Mouse (Mus musculus) neural tube, embryonic 15.5 days (tissue): ENCODE results near the gene Ube3c. TPM values are rescaled to one million over a fixed set of nuclear protein-coding genes. Genes with fewer than 3 reads are reported as not detected.

Experiments
- ATAC-seq: fragments of 200-750 bp; cut with Nextera tagmentation; 2 replicates; pipeline ENCODE4 v1.8.0; 2017; ENCODE audit warnings: mild to moderate bottlenecking, moderate TSS enrichment, moderate library complexity; ENCODE audit not compliant: low FRiP score
- H3K27ac ChIP-seq: fragments of 300-500 bp; sonication (generic); replicated peaks from 2 replicates; pipeline ENCODE4 v1.5.1; 2015; ENCODE audit warnings: mild to moderate bottlenecking, inconsistent platforms
- H3K27me3 ChIP-seq: fragments of 300-500 bp; sonication (generic); replicated peaks from 2 replicates; pipeline ENCODE4 v1.6.1; 2015; ENCODE audit warnings: inconsistent platforms
- H3K36me3 ChIP-seq: fragments of 300-500 bp; sonication (generic); 2 replicates; pipeline ENCODE4 v1.6.1; 2015; ENCODE audit warnings: inconsistent platforms
- H3K4me1 ChIP-seq: fragments of 300-500 bp; sonication (generic); 2 replicates; pipeline ENCODE4 v1.6.1; 2015; ENCODE audit warnings: inconsistent platforms
- H3K4me2 ChIP-seq: fragments of 300-500 bp; sonication (generic); 2 replicates; pipeline ENCODE4 v1.6.1; 2015; ENCODE audit warnings: inconsistent platforms, mild to moderate bottlenecking, moderate library complexity
- H3K4me3 ChIP-seq: fragments of 300-500 bp; sonication (generic); replicated peaks from 2 replicates; pipeline ENCODE4 v1.5.1; 2015; ENCODE audit warnings: mild to moderate bottlenecking, inconsistent platforms
- H3K9ac ChIP-seq: fragments of 300-500 bp; sonication (generic); replicated peaks from 2 replicates; pipeline ENCODE4 v1.6.1; 2015; ENCODE audit warnings: mild to moderate bottlenecking, inconsistent platforms
- H3K9me3 ChIP-seq: fragments of 300-500 bp; sonication (generic); replicated peaks from 2 replicates; pipeline ENCODE4 v1.6.1; 2016; ENCODE audit warnings: inconsistent platforms
- WGBS: fragments of 180-500 bp; shearing (Covaris S2); methylation state at CpG from one replicate; pipeline ENCODE4 v1.1.7; 2015; ENCODE audit warnings: mixed read lengths; 5-methylcytosine and 5-hydroxymethylcytosine counted together
- polyA plus RNA-seq: library from polyadenylated mRNA; unstranded; fragments of >200 nt; fragmentation: Nextera tagmentation; extraction: Ambion mirVana; gene quantifications from 2 replicates; pipeline ENCODE4 v1.2.1, GENCODE M21; 2015

Gene Ube3c
- polyA plus RNA-seq, 1 experiment from 2014 or later = 36.9 TPM

- WGBS = 92% methylated on average over 4 of the region's 4 CpGs
- Histone ChIP-seq H3K4me3 (no peak overlapping the region), H3K27me3 (no peaks in the 10 kb centered on the region), H3K4me2 (no peak overlapping the region), H3K9ac (no peak overlapping the region), H3K9me3 (no peaks in the 10 kb centered on the region), H3K36me3 (no peaks in the 10 kb centered on the region), H3K4me1 (no peaks in the 10 kb centered on the region), H3K27ac (no peak overlapping the region)
- no peak for ATAC-seq
These were observed 116.0 kb downstream of the Ube3c start for GRCm38 (mm10) chr5:29685085-29685484.

GRCm38 (mm10) chr5:29687671-29688070, 118.6 kb downstream of the Ube3c start:
- no peaks in the 10 kb centered on the region for H3K9me3 ChIP-seq
- no peak overlapping the region for H3K4me2 ChIP-seq
- ATAC-seq = 0 out of 2 replicates have a peak, but pooled peaks have one; percentile 61
- no peak overlapping the region for H3K27ac ChIP-seq
- no peaks in the 10 kb centered on the region for H3K4me1 ChIP-seq
- H3K36me3 ChIP-seq = no peaks in the 10 kb centered on the region
- no peaks in the 10 kb centered on the region for H3K27me3 ChIP-seq
- H3K9ac ChIP-seq = no peak overlapping the region
- 61% methylated on average over 3 of the region's 3 CpGs for WGBS
- no peak overlapping the region for H3K4me3 ChIP-seq

- Histone ChIP-seq H3K36me3 (no peaks in the 10 kb centered on the region), H3K9ac (no peak overlapping the region), H3K4me2 (no peak overlapping the region), H3K9me3 (no peaks in the 10 kb centered on the region), H3K27ac (no peak overlapping the region), H3K4me3 (no peak overlapping the region), H3K27me3 (no peaks in the 10 kb centered on the region), H3K4me1 (no peaks in the 10 kb centered on the region)
- no peak for ATAC-seq
- 69% methylated on average over 7 of the region's 7 CpGs for WGBS
These were observed 119.3 kb downstream of the Ube3c start for GRCm38 (mm10) chr5:29688352-29688751.

- no peaks in the 10 kb centered on the region for H3K27me3 ChIP-seq
- no peaks in the 10 kb centered on the region for H3K9me3 ChIP-seq
- no peak for ATAC-seq
- WGBS = 84% methylated on average over 4 of the region's 4 CpGs
- H3K4me1 ChIP-seq = no peaks in the 10 kb centered on the region
- H3K36me3 ChIP-seq = no peaks in the 10 kb centered on the region
- no peak overlapping the region for H3K27ac ChIP-seq
- H3K4me2 ChIP-seq = no peak overlapping the region
- H3K4me3 ChIP-seq = no peak overlapping the region
- H3K9ac ChIP-seq = no peak overlapping the region
These were observed 129.5 kb downstream of the Ube3c start for GRCm38 (mm10) chr5:29698493-29698892.

GRCm38 (mm10) chr5:29699520-29700202, 130.6 kb downstream of the Ube3c start:
- no peak overlapping the region for H3K27ac ChIP-seq
- no peak overlapping the region for H3K4me3 ChIP-seq
- ATAC-seq = no peak
- WGBS = 78% methylated on average over 2 of the region's 2 CpGs
- H3K36me3 ChIP-seq = no peaks in the 10 kb centered on the region
- H3K9ac ChIP-seq = no peak overlapping the region
- H3K4me1 ChIP-seq = no peaks in the 10 kb centered on the region
- no peaks in the 10 kb centered on the region for H3K9me3 ChIP-seq
- no peaks in the 10 kb centered on the region for H3K27me3 ChIP-seq
- H3K4me2 ChIP-seq = no peak overlapping the region

GRCm38 (mm10) chr5:29707241-29707640, 138.2 kb downstream of the Ube3c start:
- Histone ChIP-seq H3K27me3 (no peaks in the 10 kb centered on the region), H3K4me1 (no peaks in the 10 kb centered on the region)
- ATAC-seq = no peak

GRCm38 (mm10) chr5:29708258-29708657, 139.2 kb downstream of the Ube3c start:
- Histone ChIP-seq H3K36me3 (no peaks in the 10 kb centered on the region), H3K4me2 (no peak overlapping the region), H3K4me1 (no peaks in the 10 kb centered on the region), H3K27me3 (no peaks in the 10 kb centered on the region), H3K9ac (no peak overlapping the region), H3K4me3 (no peak overlapping the region), H3K27ac (no peak overlapping the region), H3K9me3 (no peaks in the 10 kb centered on the region)
- ATAC-seq = no peak
- WGBS = 15% methylated on average over 5 of the region's 5 CpGs

More at GRCm38 (mm10) chr5:29707241-29707640, 138.2 kb downstream of the Ube3c start:
- Histone ChIP-seq H3K27ac (no peak overlapping the region), H3K9me3 (no peaks in the 10 kb centered on the region), H3K4me3 (no peak overlapping the region), H3K4me2 (no peak overlapping the region), H3K36me3 (no peaks in the 10 kb centered on the region), H3K9ac (no peak overlapping the region)
- WGBS = 88% methylated on average over 4 of the region's 4 CpGs

GRCm38 (mm10) chr5:29711631-29712030, 142.6 kb downstream of the Ube3c start:
- H3K4me3 ChIP-seq = no peak overlapping the region
- no peak overlapping the region for H3K9ac ChIP-seq
- ATAC-seq = no peak
- no peaks in the 10 kb centered on the region for H3K27me3 ChIP-seq
- no peaks in the 10 kb centered on the region for H3K9me3 ChIP-seq
- no peaks in the 10 kb centered on the region for H3K36me3 ChIP-seq
- H3K4me2 ChIP-seq = no peak overlapping the region
- H3K27ac ChIP-seq = no peak overlapping the region
- H3K4me1 ChIP-seq = no peaks in the 10 kb centered on the region

GRCm38 (mm10) chr5:29712906-29713305, 143.9 kb downstream of the Ube3c start:
- no peak overlapping the region for H3K9ac ChIP-seq
- no peaks in the 10 kb centered on the region for H3K9me3 ChIP-seq
- no peak for ATAC-seq
- WGBS = 58% methylated on average over 1 of the region's 1 CpGs
- no peaks in the 10 kb centered on the region for H3K27me3 ChIP-seq
- H3K4me3 ChIP-seq = no peak overlapping the region
- H3K36me3 ChIP-seq = no peaks in the 10 kb centered on the region
- no peak overlapping the region for H3K4me2 ChIP-seq
- no peaks in the 10 kb centered on the region for H3K4me1 ChIP-seq
- H3K27ac ChIP-seq = no peak overlapping the region

- Histone ChIP-seq H3K9me3 (no peaks in the 10 kb centered on the region), H3K4me3 (no peak overlapping the region), H3K27me3 (no peaks in the 10 kb centered on the region), H3K9ac (no peak overlapping the region), H3K4me1 (no peaks in the 10 kb centered on the region), H3K36me3 (no peaks in the 10 kb centered on the region), H3K27ac (no peak overlapping the region), H3K4me2 (no peak overlapping the region)
- no peak for ATAC-seq
- 21% methylated on average over 1 of the region's 1 CpGs for WGBS
These were observed 152.1 kb downstream of the Ube3c start for GRCm38 (mm10) chr5:29721159-29721558.

- no peak for ATAC-seq
- 86% methylated on average over 2 of the region's 2 CpGs for WGBS
- no peak overlapping the region for H3K27ac ChIP-seq
- H3K4me2 ChIP-seq = no peak overlapping the region
- no peaks in the 10 kb centered on the region for H3K27me3 ChIP-seq
- H3K9ac ChIP-seq = no peak overlapping the region
- H3K4me1 ChIP-seq = no peaks in the 10 kb centered on the region
- no peaks in the 10 kb centered on the region for H3K9me3 ChIP-seq
- no peaks in the 10 kb centered on the region for H3K36me3 ChIP-seq
- H3K4me3 ChIP-seq = no peak overlapping the region
These were observed 156.3 kb downstream of the Ube3c start for GRCm38 (mm10) chr5:29725369-29725768.
